Mouse (Mus musculus): ENCODE measurements around the gene Pld3. TPM values are rescaled to one million over a fixed set of nuclear protein-coding genes. Genes with fewer than 3 reads are reported as not detected.

Pld3 gene
- polyA plus RNA-seq (2015; fragmentation: Nextera tagmentation; extraction: Ambion mirVana), result 46.5 and 49.3 TPM in 2 replicates

GRCm38 (mm10) chr7:27552931-27553513 is at the start of gene Pld3, which contains the start of gene 2310022A10Rik:
Gene Pld3 (minus strand): TSS chr7:27553218.
Gene 2310022A10Rik (plus strand): TSS chr7:27553233.
- H3K4me1 ChIP-seq (ENCODE audit: insufficient read depth), result peaks cover 10% of the 10 kb centered on the region
- TF ChIP-seq EP300 (IDR thresholded peaks at IDR 0.05; ENCODE audit: low read depth) (no peak; the same call in 1 of the 2 replicates), CTCF (IDR thresholded peaks at IDR 0.05; ENCODE audit: low read depth) (no peak)
- H3K9me3 ChIP-seq (ENCODE audit: low read length), result no peaks in the 10 kb centered on the region
- DNase-seq (peak; percentile 95), ATAC-seq (peak; percentile 99)
- peak within 1 kb of the TSS; percentile 81 for H3K4me2 ChIP-seq (ENCODE audit: low read depth, low read length)
- peak within 1 kb of the TSS; percentile 25 for H3K27ac ChIP-seq (ENCODE audit: low read depth)
- 1% methylated on average over 39 of the region's 41 CpGs for WGBS (ENCODE audit: insufficient replicate concordance)
- H3K4me3 ChIP-seq (ENCODE audit: low read depth, low read length), result peak within 1 kb of the TSS; percentile 59
- H3K9ac ChIP-seq (replicated peaks), result peak within 1 kb of the TSS; percentile 63
- no peaks in the 10 kb centered on the region for H3K36me3 ChIP-seq (replicated peaks; ENCODE audit: insufficient read depth, low read length)
- H3K27me3 ChIP-seq (ENCODE audit: insufficient read depth, low read length), result no peaks in the 10 kb centered on the region

DNA sequence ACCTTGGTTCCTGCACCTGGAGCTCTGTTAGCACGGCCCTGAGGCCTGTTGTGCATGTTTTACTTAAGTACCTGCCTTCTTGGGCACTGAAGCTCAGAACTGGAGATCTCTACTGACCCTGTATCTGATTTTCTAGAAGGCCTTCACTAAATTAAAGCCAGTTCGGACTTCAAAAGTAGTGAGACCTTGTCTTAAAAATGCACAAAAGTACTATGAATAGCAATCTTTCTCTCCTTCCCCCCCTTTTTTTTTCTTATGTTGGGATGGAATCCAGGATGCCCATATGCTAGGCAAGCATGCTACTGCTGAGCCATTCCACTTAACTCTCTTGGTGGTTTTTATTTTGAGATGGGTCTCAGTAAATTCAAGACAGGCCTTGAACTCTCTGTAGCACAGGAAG is 49.1 kb upstream of the Pld3 start:
- 86% methylated on average over 2 of the region's 2 CpGs for WGBS (ENCODE audit: insufficient replicate concordance)
- Histone ChIP-seq H3K4me3 (ENCODE audit: low read depth, low read length) (no peak overlapping the region), H3K27ac (ENCODE audit: low read depth) (no peak overlapping the region), H3K9ac (replicated peaks) (no peak overlapping the region), H3K4me1 (ENCODE audit: insufficient read depth) (peaks cover 54% of the 10 kb centered on the region), H3K36me3 (replicated peaks; ENCODE audit: insufficient read depth, low read length) (no peaks in the 10 kb centered on the region), H3K27me3 (ENCODE audit: insufficient read depth, low read length) (no peaks in the 10 kb centered on the region), H3K9me3 (ENCODE audit: low read length) (no peaks in the 10 kb centered on the region), H3K4me2 (ENCODE audit: low read depth, low read length) (no peak overlapping the region)
- DNase-seq, result no peak
- TF ChIP-seq EP300 (IDR thresholded peaks at IDR 0.05; ENCODE audit: low read depth) (no peak), CTCF (IDR thresholded peaks at IDR 0.05; ENCODE audit: low read depth) (no peak)
- no peak for ATAC-seq

DNA sequence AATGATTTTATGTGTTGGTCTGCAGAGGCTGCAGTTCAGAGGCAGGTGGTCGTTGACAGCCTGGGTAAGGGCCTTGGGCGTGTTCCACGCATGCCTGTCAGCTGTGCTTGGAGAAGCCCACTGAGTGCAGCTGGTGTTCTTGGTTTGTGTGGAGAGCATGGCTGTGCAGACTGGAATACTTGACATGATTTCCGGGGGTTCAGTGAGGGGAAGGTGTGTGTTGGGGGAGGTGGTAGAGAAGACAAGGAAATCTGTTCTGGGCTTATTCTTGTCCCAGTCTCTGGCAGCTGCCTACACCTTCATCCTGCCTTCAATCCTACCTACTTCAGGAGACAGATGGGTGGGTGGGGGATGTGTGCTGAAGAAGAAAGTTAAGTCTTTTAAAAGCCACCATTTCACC is 48.6 kb upstream of the Pld3 start:
- Histone ChIP-seq H3K4me2 (ENCODE audit: low read depth, low read length) (no peak overlapping the region), H3K27ac (ENCODE audit: low read depth) (no peak overlapping the region), H3K36me3 (replicated peaks; ENCODE audit: insufficient read depth, low read length) (no peaks in the 10 kb centered on the region), H3K4me1 (ENCODE audit: insufficient read depth) (peaks cover 55% of the 10 kb centered on the region), H3K9me3 (ENCODE audit: low read length) (no peaks in the 10 kb centered on the region), H3K27me3 (ENCODE audit: insufficient read depth, low read length) (no peaks in the 10 kb centered on the region), H3K9ac (replicated peaks) (no peak overlapping the region; the same call in 1 of the 2 replicates), H3K4me3 (ENCODE audit: low read depth, low read length) (no peak overlapping the region)
- TF ChIP-seq CTCF (IDR thresholded peaks at IDR 0.05; ENCODE audit: low read depth) (no peak), EP300 (IDR thresholded peaks at IDR 0.05; ENCODE audit: low read depth) (no peak)
- ATAC-seq (no peak), DNase-seq (no peak)
- WGBS (ENCODE audit: insufficient replicate concordance), result 75% methylated on average over 4 of the region's 4 CpGs

GRCm38 (mm10) chr7:27598053-27598452 is 45.0 kb upstream of the Pld3 start:
- H3K27me3 ChIP-seq (ENCODE audit: insufficient read depth, low read length), result no peaks in the 10 kb centered on the region
- no peak overlapping the region for H3K4me3 ChIP-seq (ENCODE audit: low read depth, low read length)
- DNase-seq, result no peak
- peaks cover 4% of the 10 kb centered on the region for H3K36me3 ChIP-seq (replicated peaks; ENCODE audit: insufficient read depth, low read length)
- H3K4me1 ChIP-seq (ENCODE audit: insufficient read depth), result peaks cover 66% of the 10 kb centered on the region
- H3K4me2 ChIP-seq (ENCODE audit: low read depth, low read length), result no peak overlapping the region
- H3K27ac ChIP-seq (ENCODE audit: low read depth), result no peak overlapping the region
- 0 out of 2 replicates have a peak overlapping the region, but pooled peaks have one; percentile 2 for H3K9ac ChIP-seq (replicated peaks)
- no peaks in the 10 kb centered on the region for H3K9me3 ChIP-seq (ENCODE audit: low read length)
- no peak for TF ChIP-seq CTCF (IDR thresholded peaks at IDR 0.05; ENCODE audit: low read depth)
- TF ChIP-seq EP300 (IDR thresholded peaks at IDR 0.05; ENCODE audit: low read depth), result no peak
- WGBS (ENCODE audit: insufficient replicate concordance), result 78% methylated on average over 7 of the region's 7 CpGs
- no peak for ATAC-seq

- Histone ChIP-seq H3K4me1 (ENCODE audit: insufficient read depth) (peaks cover 62% of the 10 kb centered on the region), H3K9me3 (ENCODE audit: low read length) (no peaks in the 10 kb centered on the region), H3K4me3 (ENCODE audit: low read depth, low read length) (no peak overlapping the region), H3K4me2 (ENCODE audit: low read depth, low read length) (no peak overlapping the region), H3K36me3 (replicated peaks; ENCODE audit: insufficient read depth, low read length) (peaks cover 4% of the 10 kb centered on the region), H3K27me3 (ENCODE audit: insufficient read depth, low read length) (no peaks in the 10 kb centered on the region), H3K9ac (replicated peaks) (0 out of 2 replicates have a peak overlapping the region, but pooled peaks have one; percentile 26), H3K27ac (ENCODE audit: low read depth) (peak overlapping the region; percentile 34; the same call in 1 of the 2 replicates)
- 69% methylated on average over 10 of the region's 10 CpGs for WGBS (ENCODE audit: insufficient replicate concordance)
- TF ChIP-seq CTCF (IDR thresholded peaks at IDR 0.05; ENCODE audit: low read depth) (no peak), EP300 (IDR thresholded peaks at IDR 0.05; ENCODE audit: low read depth) (no peak)
- DNase-seq (no peak), ATAC-seq (no peak)
These were observed 43.8 kb upstream of the Pld3 start for GRCm38 (mm10) chr7:27596586-27597503.
